Mouse (Mus musculus): ENCODE results near the gene Itga4.

Gene Itga4

DNA sequence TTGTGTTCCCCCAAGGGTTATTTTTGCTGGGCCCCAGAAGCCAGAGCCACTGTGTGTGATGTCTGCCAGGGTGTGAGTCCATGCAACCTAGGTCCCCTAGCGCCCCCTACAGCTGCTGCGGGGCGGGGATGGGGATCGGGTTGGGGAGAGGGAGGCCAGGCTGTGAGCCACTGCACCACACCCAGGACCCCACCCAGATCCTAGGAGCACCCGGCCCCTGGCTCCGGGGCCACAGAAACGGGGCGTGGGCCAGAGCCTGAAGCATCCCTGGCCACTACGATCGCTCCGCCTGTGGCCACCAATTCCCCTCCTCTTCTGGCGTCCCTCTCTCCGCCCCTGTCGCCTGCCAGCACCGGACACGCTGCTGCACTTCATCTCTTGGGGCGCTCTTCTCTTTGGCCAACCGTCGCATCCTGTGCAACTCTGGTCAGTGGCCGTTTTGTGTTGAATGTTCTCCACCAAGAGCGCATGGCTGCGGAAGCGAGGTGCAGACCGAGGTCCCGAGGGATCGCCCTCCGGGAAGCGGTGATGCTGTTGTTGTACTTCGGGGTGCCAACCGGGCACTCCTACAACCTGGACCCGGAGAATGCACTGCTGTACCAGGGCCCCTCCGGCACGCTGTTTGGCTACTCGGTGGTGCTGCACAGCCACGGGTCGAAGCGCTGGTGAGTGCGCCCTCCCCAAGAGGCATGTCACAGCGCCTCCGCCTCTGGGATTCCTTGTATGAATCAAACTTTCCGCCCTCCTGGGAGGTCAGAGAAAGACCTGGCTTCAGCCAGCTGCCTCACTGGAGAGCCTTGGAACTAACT lies at the start of gene Itga4:
TSS of gene Itga4 (plus strand) at position 235 of the 809 bp plus-strand sequence.
- DNase-seq (ENCODE audit: low spot score in 2 of 2), result peak; percentile 90 to 92

DNA sequence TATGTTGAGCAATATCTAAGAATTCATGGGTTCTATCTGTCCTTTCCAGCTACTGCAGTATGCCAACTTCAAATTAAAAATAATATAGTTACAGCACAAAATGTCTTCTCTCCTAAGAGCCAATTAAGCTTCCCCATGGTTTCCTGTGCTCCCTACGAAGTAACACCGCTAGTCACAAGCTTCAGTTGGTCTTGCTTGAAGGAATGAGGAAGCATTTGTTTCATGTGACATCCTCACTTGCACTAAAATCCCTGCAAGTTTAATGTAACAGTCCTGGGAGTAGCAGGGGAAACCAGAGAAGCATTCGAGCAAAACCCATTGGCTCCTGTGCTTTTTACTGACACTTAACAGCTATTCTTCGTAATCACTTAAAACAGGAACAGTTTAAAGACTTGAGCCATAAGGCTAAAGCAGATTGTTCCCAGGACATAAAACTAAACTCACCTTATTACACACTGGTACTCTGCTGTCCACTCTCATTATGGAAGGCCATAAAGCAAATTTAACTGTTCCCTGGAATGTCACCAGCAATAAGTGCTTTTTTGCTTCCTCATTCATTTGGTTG lies 49.0 kb upstream of the Itga4 start:
- no peak for DNase-seq (ENCODE audit: low spot score in 2 of 2)

DNA sequence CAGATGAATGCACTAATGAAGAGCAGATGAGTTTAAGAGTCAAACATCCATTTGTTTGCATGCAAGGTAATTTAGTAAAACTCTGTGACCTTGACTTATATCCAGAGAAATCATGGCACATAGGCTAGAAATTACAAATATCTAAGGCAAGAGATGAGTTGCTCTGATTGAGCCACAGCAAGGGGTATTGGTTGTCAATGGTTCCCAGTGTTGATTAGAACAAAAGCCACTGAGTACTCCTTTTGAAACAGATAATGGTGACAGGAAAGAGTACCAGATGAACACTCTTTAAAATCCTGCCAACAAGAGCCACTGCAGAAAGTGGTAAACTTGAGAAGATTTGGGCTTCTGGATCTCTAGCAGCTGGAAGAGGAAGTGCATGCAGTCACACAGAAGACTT lies 40.2 kb upstream of the Itga4 start:
- no peak for DNase-seq (ENCODE audit: low spot score in 2 of 2)

DNA sequence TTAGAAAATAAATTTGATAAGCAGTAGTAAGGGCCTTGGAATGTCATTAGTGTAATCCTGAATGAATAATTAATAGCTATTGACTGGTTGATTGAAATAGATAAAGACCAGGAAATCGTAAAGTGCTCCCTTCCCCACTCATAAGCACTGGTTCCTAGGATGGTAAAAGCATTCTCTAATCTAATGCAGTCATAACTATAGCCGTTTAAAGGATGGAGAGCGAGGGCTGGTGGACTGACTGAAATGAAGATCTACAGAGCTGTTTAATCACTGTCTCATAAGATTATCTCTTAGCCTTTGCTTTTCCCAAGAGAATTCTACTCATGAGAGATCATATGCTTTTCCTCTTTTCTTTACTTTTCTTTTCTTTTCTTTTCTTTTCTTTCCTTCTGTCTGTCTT lies 39.7 kb upstream of the Itga4 start:
- DNase-seq (ENCODE audit: low spot score in 2 of 2), result no peak

DNA sequence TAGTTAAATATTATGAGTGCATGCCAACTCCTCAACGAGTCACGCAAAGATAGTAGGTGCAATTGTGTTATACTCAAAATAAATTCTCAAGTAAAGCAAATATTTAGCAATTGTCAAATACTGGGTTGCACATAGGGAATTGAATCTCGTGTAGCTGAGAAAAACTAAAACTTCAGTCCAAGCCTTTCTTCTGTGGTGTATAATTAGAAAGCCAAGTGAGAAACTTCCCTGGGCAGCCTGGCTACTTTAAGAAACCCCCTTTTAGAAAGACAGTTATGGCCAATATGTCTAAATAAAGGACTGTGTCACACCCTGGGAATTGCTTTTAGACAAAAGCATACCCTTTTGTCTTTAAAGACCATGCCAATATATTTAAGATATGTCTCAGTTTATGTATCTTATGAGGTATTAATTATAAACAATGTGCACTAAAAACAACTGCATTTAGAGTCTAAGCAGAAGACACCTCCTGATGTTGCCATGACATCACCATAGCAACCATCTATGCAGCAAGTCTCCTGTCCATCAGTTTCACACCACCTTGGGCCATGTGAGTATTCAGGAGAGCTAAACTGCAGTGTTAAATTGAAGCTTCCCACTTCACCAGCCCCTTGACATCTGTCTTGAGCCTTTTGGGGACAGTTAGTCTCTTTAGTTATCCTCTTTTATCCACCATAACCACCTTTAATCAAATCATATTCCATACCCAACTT lies 30.4 kb upstream of the Itga4 start:
- no peak for DNase-seq (ENCODE audit: low spot score in 2 of 2)

DNA sequence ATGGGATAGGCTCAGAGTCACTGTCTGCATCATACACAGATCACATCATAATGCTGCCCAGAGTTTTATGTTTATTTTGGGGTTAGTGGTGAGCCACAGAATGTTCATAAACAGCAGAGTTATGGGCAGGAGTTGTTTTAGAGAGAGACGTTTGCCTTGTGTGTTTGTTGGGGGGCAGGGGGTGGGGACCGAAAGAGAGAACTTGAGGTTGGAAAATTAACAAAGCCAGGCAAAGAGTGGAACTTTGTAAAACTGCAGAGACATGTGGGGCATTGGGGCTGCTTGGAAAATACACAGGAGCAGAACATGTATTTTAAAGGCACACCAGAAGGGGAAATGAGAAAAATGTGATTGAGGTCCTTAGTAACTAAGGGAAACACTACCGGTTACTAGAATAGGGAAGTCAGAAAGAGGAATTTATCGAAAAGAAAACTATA lies 27.4 kb upstream of the Itga4 start:
- no peak for DNase-seq (ENCODE audit: low spot score in 2 of 2)

- DNase-seq (ENCODE audit: low spot score in 2 of 2), result peak in 1 of 2 experiments; percentile 10
These were observed 23.9 kb upstream of the Itga4 start for GRCm38 (mm10) chr2:79231056-79231949.

DNA sequence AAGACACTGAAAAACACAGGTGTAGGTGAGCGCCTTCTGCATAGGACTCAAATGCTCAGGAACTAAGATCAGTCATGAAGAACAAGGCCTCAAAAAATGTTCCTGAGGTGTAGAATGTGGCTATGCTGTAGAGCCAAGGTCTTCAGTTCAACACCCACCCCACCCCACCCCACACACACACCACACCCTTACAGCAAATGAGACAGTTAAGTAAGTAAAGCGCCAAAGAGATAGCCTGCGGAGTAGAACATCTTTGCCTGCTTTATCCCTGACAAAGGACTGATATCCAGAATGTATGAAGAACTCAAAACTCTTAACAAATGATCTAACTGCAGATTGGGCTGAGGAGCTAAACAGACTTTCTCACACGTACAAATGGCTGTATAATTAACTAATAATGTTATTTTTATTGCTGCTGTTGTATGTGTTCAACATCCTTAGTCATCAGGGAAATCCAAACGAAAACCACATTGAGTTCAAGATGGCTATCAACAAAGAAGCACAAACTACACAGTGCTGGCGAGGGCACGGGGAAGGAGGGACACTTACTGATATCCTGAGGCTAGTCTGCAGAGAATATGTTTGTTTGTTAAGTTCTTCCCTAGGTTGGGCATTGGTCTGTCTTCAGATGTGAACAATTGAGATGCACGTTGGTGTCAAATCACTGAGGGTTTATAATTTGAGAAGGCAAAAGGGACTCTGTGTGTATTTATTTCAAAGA lies 19.3 kb upstream of the Itga4 start:
- DNase-seq (ENCODE audit: low spot score in 2 of 2), result no peak

GRCm38 (mm10) chr2:79237216-79237615 lies 18.0 kb upstream of the Itga4 start:
- DNase-seq (ENCODE audit: low spot score in 2 of 2), result no peak

DNA sequence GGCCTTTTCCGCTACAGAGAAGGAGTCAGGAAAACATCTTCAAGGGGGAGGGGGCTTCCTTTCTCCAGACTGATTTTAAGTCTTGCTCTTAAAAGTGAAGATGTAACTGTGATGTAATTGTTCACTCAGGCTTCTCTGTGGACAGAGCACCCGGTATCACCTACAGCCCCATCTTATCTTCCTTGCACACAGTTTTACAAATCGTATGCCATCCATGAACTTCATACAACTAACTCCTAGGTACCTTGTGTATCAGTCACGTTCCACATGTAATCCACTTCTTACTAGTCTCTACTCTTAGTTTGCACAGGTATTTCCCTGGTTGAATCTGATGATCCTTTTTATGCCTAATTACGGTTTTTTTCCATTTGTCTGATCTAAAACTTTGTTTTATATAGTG lies 10.9 kb upstream of the Itga4 start:
- DNase-seq (ENCODE audit: low spot score in 2 of 2), result no peak

DNA sequence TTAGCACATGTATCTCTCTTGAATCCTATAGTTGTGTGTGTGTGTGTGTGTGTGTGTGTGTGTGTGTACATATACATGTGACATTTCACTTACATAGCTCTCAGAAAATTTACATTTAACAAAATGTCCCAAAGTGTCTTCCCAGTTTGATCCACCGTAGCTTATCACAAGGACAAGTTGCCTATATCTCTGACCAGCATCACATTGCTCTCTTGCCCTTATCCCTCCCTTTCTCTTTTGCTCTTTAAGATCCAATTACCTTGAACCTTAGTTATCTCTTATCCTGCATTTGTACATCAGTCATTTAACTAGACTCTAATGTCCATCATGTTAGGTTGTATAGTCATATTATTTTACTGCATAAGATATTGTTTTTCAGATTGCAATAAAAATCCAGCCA lies 10.5 kb upstream of the Itga4 start:
- no peak for DNase-seq (ENCODE audit: low spot score in 2 of 2)

DNA sequence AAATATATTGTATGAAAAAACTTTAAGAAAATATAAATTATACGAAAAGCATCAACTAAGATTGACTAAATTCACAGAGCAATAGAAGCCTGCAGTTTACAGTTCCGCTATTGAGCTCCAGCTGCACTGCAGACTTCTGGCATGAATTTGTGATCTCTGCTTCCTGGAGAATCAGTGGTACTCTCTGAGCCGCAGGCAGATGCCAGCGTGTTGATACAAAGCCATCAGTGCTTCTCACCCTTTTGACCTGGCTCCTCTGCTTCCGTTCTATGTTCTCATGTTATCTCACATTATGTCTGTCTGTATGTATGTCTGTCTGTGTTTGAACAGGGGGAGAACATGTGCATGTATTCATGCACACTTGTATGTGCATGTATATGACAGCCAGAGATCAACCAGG lies 6.9 kb upstream of the Itga4 start:
- no peak for DNase-seq (ENCODE audit: low spot score in 2 of 2)

DNA sequence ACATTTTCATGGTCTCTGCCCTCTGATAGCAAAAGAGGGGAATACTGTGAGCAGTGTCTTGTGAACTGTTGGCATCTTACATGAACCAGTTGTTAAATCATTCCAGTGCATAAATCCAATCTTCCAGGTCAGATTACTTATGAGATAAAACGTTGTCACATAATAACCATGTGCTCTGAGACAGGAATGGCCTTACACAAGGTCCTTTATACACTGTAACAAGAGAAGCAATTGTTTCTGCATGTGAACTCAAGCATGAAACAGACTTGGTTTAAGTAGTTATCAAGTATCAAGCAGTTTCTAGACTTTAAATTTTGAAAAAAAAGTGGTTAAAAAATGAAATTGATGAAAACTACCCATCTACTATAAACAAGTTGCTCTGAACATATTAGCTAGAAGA lies 4.7 kb upstream of the Itga4 start:
- no peak for DNase-seq (ENCODE audit: low spot score in 2 of 2)

- no peak for DNase-seq (ENCODE audit: low spot score in 2 of 2)
These were observed 1.4 kb upstream of the Itga4 start for GRCm38 (mm10) chr2:79253754-79254197.

GRCm38 (mm10) chr2:79254588-79255191 lies 536 bp upstream of the Itga4 start:
- DNase-seq (ENCODE audit: low spot score in 2 of 2), result peak; percentile 33 to 76

GRCm38 (mm10) chr2:79256001-79256339 lies 744 bp downstream of the Itga4 start:
- no peak for DNase-seq (ENCODE audit: low spot score in 2 of 2)

GRCm38 (mm10) chr2:79256376-79256775 lies 1.1 kb downstream of the Itga4 start:
- no peak for DNase-seq (ENCODE audit: low spot score in 2 of 2)

DNA sequence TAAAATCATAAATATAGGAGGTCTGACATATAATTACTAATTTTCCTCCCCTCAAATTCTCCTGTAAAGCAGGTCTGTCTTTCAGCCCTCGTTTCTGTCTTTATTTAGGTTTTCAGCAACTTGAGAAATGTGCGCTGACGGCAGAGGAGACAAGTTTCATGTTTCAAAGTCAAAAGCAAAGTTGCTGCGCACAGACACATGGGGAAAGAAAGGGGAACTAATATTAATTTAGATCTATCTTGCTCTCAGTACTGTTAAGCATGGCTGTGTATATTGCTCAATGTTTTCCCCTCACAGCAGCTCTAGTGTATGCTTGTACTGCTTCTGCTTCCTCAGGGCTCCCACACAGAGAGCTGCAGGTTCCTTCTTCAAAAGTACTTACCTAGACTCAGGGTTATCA lies 1.7 kb downstream of the Itga4 start:
- peak in 1 of 2 experiments; percentile 34 for DNase-seq (ENCODE audit: low spot score in 2 of 2)

GRCm38 (mm10) chr2:79257411-79257810 lies 2.2 kb downstream of the Itga4 start:
- DNase-seq (ENCODE audit: low spot score in 2 of 2), result no peak

GRCm38 (mm10) chr2:79259326-79259725 lies 4.1 kb downstream of the Itga4 start:
- peak; percentile 53 to 57 for DNase-seq (ENCODE audit: low spot score in 2 of 2)

DNA sequence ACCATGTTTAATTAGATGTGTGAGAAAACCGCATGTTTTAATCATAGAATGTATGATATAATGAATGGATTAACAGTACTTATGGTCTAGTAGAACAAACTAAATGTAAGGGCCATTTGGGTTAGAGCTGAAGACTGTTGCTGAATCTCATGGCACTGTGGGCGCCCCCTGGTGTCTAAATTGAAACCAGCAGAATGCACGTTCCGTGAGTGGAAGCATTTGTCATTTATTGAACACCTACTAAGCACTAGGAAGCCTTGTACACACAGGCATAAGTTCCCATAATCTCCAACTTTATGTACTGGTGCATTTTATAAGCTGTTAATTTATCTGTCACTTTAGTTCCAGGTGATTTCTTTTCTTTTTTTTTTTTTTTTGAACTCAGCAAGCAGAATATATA lies 10.4 kb downstream of the Itga4 start:
- DNase-seq (ENCODE audit: low spot score in 2 of 2), result peak; percentile 83 to 85

All from natural killer cell, adult 2 months (primary cell).